Mouse (Mus musculus) layer of hippocampus, adult 18-20 months (tissue): ENCODE measurements at regions not wholly inside any gene's neighbourhood (a gene's known extent, or its start where the extent isn't known, plus 50 kb on each side); places are given as distances from the start of the nearest gene placed in this dataset.
"Not testable (repeated sequence)": the region's sequence is repeated elsewhere in the genome, so short reads cannot be mapped to it uniquely, and the experiment has no call there.

Source experiments
- DNase-seq, 2 experiments: peaks; one replicate each; pipeline ENCODE4 v3.0.0; 2022; ENCODE audit warnings: low spot score in 2 of 2

DNA sequence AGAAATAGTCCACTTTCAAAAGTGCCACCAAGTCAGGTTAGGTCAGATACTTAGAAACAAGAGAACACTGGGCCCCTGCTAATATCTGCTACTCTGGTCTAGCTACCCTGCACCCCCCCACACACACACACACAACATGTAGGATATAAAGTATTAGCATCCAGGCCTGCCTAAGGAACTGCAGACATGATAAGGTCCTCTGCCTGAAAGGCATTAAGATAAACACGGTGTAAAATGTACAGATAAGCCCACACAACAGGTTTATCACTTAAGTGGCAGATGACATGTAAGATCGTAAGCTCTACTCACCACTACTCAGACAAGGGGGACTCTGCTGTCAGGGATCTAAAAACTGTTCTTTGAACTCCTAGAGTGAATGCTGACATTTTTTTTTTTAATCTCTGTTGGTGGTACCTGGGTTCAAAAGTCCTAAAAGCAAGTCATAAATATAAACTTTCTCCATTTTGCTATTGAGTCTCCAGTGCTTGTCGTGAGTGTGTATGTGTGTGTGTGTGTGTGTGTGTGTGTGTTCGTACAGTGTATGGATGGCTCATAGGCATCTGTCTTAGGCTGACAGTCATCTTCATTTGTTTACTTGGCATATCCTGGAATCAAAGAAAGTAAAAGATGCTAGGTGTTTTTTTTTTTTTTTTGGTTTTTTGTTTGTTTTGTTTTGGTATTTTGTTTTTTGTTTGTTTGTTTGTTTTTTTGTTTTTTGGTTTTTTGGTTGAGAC lies 52.2 kb downstream of the Gm9817 start:
- no peak for DNase-seq

DNA sequence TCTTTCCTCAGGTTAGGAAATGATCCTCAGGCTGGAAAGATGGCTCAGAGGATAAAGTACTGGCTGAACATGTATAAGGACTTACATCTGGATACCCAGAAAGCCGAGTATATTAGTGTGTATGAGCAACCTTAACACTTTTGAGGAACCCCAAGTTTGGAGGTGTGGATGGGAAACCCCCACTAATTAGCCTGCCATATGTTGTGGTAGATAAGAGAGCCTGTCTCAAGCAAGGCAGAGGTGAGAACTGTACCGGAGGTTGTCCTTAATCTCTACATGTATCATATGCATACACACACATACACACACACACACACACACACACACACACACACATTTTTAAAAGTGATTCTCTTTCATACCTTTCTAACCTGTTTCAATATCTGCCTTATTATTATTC lies 62.1 kb downstream of the Gm9817 start:
- no peak for DNase-seq

DNA sequence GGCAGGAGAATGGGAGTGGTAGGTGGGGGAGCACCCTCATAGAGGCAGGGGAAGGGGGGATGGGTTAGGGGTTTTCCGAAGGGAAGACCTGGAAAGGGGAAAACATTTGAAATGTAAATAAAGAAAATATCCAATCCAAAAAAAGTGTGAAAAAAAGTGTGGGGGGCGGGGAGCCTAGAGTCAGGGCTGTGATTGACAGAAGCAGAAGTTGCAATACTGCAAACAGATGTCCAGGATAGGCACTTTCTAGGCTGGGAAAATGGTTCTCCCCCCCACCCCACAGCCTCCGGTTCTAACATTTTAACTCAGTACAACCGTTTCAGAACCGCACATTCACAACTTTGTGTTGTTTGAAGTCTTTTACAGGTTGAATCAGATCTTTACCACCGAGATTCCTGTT lies 66.6 kb downstream of the Gm9817 start:
- DNase-seq, result peak in 1 of 2 experiments; percentile 19

DNA sequence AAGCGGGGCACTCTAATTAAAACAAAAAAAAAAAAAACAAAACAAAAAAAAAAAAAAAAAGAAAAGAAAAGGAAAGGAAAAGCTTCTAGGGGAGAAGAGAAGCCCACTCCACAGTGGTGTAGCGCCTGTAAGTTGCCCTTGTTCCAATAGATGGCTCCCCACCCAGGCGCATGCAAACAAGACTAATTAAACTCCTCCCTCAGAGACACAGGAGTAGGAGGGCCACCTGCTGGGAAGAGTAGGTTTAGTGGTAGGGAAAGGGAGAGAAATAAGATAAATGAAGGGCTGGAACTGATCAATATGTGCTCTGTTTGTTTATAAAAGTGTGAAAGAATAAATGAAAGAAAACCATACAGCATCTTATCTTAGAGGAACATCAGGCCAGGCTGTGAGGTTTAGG lies 77.7 kb downstream of the Gm9817 start:
- DNase-seq, result peak in 1 of 2 experiments; percentile 16

DNA sequence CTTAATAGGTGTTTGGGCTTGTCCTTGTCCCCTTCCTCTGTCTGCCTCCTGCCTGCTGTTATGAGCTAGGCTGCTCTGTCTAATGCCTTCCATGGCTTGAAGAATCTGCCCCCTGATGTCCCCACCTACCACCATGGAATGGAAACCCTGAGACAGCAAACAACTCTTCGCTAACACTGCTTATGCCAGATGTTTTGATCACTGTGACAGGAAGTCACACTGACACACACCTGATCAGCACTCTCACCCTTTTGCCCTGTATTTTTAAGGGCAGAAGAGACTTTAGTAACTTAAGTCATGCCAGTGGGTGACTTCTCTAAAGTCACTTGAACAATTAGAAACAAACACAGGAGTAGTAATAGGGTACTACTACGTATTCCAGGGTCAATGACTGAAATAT lies 78.5 kb downstream of the Gm9817 start:
- DNase-seq, result no peak

DNA sequence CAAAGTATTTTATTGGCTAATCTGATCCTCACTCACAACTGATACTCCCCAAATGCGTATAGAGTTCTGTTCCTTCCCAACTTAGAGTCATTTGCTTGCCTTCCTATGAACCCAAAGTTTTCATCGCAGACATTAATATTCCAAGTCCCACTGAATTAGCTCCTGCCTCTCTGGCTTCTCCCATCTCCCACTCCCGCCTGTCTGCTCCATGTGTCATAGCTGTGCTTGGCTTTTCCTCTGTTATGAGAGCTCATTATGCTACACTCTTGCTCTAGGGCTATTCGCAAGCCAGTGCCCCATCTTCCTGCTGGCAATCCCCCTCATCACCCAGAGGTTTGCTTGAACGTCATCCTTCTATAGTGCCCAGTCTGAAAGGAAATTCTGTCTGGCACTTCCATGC lies 81.8 kb downstream of the Gm9817 start:
- DNase-seq, result peak in 1 of 2 experiments; percentile 65

DNA sequence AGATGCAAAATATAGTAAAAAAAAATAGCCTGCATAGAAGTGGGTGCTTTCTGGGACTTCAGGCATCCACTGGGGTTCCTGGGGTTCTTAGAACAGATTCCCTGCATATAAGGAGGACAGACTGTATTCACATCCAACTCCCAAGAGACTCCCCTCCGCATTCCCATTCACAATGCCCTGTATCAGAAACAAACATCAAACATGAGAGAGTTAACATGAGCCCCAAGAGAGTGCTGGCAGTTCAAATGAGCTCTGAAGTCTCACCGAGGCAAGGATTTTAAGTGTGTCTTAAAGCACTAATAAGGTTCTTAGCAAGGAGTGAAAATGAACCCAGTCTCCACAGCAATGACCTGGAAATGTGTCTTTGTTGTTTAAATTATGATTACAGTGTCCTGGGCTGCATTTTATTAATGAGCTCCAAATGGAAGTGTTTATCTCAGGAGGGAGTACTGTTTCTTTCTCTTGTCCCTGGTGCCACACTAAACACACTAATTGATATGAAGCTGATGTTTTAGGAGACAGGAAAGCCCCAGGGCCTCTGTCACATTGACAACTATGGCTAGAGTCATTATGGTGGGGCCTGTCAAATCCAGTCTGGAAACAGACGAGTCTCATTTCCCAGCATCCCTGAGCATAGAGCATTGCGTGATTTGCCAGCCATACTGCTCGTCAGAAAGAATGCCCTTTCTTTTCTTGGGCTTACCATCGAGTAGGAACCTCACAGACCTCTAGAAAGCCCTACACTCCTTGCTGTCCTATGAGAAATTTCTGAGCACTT lies 85.7 kb downstream of the Gm9817 start:
- no peak for DNase-seq

DNA sequence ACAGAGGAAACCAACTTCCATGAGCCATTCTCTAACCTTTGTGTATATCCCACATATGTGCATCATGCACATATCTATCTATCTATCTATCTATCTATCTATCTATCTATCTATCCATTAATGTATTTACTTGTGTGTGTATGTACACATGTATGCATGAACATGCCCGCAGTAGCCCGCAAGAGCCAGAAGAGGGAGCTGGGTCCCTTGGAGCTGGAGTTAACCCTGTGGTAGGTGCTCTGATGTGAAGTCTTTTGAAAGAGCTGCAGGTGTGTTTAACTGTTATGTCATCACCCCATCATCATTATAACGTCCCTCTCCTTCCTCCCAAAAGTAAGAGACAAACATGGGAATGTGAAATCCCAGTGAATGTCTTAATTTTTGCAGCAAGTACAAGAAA lies 86.7 kb downstream of the Gm9817 start:
- DNase-seq, result no peak

DNA sequence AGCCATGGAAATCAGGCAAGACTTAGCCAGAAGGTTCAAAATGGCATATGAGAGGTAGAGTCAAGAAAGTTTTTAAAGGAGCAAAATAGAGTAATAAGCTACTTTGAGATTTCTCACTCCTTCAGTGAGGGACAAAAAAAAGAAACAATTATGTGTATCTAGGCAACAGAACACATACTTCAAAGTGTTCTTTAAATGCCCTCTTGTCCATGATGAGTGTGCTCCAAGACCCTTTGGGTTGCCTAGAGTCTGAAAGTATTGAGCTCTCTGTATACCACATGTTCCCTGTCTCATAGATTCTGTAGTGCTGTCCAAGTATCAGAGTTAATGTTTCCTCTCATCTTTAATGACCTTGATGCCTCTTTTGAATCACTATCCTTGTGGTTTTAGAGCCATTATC lies 91.2 kb downstream of the Gm9817 start:
- no peak for DNase-seq

DNA sequence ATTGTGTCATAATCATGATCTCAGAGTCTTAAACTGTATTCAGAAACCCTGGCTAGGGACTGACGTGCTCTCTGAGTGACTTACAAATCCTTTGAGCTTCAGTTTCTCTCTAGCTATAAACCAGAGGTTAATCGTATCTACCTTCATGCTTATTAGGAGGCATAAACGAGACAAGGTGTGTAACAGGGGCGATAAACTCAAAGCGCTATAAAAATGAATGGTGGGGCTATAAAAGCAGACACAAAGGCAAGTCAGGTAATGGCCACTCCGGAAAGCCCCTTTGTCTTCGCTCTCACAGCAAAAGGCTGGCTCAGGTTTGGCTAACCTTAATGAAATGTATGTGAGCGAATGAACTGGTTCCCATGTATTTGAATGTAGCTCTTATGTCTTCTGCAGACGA lies 94.6 kb downstream of the Gm9817 start:
- DNase-seq, result no peak

DNA sequence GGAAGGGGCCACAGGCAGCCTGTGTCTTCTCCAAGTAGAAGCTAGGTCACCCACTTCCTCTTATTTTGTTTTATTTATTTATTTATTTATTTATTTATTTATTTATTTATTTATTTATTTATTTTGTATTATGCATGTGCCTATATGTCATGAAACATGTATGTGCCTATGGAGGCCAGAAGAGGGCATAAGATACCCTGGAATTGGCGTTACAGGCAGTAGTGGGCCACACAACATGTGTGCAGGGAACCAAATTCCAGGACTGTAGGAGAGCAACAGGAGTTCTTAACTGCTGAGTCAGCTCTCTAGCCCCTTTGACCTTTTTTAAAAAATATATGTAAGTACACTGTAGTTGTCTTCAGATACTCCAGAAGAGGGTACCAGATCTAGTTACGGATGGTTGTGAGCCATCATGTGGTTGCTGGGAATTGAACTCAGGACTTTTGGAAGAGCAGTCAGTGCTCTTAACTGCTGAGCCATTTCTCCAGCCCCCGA lies 97.3 kb downstream of the Gm9817 start:
- DNase-seq, result not testable (repeated sequence)

DNA sequence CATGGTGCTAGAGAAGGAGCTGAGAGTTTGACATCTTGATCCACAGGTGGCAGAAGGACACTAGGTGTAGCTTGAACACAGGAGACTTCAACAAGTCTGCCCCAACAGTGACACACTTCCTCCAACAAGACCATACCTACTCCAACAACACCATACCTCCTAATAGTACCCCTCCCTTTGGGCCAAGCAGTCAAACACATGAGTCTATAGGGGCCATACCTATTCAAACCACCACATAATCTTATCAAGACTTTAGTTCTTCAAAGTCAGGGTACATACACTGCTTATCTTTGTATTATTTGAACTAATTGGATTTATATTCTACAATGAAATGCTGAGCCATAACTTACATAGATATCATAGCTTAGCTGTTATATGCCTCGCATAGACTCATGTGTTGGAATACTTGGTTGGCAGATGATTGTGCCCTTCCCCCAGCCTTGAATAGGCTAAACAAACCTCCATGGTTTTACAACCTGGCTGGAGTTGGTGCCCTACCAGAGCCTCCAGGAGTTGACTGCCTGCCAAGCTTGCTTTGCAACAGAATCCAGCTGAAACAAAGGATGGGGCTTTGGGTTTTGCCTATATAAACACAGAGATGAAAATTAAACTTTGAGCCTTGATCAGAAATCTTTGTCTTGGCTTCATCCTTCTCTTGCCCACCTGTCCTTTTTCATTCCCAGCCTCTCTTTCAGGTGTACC lies 103.2 kb downstream of the Gm9817 start:
- no peak for DNase-seq

DNA sequence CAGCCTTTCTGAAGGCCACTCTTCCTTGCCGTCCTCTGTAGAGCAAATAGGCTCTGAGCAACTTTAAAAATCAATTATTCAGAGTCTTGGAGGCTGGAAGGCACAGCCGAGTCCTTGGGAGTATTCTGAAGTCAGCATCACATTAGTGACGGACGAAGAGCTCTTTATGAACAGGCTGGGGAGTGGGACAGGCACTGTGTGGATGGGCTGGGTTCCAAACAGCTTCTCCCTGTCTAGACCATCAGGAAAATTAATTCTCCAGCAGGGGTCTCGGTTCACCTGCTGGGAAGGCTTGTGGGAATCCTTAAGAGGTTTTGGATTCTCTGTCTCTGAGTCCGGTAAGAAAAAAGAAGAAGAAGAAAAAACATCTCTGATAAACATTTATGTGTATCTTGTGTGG lies 110.9 kb downstream of the Gm9817 start:
- DNase-seq, result no peak

DNA sequence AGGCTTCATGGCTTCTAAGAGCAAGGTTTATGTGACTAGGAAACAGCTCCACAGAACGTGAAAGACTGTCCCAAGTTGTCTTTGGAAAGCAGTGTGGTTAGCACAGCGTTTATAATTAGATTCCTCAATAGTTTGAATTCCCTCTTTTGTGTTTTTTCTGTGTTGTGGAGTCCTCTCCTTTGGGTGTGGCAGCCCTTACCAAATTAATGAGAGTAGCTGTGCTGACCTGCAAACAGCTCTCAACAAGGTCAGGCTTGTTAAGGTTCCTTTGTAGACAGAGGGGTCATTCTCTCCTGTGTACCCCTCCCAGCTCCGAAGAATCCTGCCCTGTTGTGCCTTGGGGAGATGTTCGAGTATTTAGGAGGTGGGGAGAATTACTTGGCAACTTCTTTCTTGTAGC lies 111.7 kb downstream of the Gm9817 start:
- no peak for DNase-seq

DNA sequence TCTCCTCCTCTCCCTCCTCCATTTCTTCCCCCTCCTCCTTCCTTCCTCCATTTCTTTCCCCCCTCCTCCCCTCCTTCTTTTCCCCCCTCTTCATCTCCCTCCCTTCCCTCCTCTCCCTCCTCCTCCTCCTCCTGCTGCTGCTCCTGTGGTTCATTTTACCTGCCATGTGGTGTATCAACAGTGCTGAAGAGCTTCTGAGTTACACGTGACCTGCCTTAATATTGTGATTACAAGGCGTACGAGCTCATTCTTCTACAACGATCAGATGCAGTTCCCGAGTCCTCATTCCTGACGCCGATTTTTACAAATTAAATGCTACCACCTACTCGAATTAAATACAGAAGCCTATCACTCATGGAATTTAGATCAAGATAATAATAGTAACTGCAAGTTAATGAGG lies 113.6 kb downstream of the Gm9817 start:
- peak in 1 of 2 experiments; percentile 2 for DNase-seq

DNA sequence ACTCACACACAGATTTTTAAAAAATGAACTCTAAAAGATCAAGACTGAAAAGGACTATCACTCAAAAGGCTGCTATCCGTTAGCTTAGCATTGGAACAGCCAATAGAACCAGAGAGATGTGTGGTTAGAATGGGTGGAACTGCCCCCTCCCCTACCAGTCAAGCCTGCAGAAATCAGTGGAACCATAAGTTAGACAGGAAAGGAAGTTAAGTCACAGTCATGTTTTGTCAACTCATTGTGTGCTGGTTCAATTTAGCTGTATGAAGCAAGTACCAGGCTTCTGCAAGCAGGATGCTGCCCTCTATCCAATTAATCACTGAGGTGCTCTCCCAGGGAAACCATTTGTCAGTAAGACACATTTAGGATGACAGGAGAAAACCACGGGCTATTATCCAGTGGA lies 117.1 kb downstream of the Gm9817 start:
- DNase-seq, result no peak

DNA sequence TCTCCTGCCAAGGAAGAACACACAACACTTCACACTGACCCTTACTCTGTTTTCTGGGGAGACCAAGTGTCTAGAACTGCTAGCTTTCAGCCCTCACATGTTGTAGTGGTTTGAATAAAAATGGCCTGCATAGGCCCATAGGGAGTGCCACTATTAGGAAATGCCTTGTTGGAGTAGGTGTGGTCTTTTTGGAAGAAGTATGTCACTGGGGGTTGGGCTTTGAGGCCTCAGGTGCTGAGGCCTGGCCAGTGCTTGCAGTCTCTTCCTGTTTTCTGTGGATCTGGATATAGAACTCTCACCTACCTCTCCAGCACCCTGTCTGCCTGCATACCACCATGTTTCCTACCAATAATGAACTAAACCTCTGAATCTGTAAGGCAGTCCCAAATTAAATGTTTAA lies 117.9 kb downstream of the Gm9817 start:
- DNase-seq, result no peak

DNA sequence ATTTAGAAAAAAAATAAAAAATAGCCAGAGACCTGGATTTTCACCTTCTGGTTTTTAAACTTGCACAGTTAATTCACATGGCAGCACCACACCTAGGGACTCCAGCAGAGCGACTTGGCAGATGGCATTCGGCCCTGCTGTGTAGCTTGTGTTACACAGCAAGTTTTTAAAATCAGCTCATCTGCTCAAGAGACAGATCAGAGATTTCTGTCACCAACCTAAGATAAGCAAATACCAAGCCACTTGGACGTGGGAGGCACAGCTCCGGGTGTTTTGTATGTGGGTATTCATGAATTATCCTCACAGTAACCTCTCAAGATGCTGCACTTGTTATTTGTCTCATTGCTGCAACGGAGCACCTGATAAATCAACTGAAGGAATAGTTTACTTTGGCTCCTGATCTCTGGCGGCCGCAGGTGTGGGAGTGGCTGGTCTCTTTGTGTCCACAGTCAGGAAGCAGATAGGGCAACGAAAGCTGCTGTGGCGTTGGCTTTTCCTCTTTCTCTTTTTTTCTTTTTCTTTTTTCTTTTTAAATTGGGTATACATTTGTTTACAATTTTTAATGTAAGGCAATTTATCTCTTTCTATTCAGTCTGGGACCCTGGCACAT lies 122.1 kb downstream of the Gm9817 start:
- peak in 1 of 2 experiments; percentile 30 for DNase-seq

DNA sequence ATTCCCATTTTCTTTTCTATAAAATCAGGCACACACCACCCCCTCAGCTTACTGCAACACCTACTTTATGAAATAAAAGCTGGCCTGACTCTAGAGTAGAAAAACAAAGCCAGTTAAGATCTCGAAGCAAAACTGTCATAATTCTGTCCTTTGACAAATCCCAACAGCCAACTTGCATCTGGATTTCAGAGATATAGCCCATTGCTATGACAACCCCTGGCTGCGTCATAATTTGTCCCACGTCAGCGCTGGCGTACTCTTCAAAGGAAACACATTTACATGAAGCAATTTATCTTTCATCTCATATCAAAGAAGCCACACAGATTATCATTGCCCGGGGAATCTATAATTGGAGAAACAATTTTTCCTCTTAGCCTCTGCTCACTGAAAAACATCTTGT lies 126.4 kb downstream of the Gm9817 start:
- peak; percentile 22 to 34 for DNase-seq

DNA sequence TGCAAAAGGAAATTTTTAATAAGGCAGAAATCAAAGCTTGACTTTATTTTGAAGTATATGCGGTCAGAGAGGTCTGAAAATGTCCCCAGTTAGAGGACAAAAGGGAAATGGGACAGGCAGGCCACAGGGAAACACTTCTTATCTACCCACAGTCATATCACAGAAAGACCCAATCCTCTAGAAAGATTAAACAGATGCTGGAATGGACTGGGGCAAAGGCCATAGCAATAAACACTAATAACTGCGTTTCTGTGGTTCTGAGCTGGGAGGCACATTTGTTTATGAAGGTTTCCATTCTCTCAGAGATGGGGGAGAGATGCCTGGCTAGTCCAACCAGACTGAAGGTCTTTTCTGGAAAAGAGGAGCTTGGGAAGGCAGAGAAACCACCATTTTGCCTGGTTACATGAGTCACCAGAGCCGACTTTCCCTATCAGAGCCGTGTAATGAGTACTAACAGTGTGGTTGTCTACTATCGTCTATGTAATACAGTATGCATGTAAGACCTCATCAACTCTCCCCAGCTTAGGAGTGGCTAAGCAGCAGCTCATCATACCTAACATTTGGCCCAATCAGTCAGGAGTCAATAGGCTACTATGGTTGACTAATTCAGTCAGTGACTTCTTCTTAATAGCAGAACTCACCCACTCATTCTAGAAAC lies 130.2 kb downstream of the Gm9817 start:
- DNase-seq, result no peak

DNA sequence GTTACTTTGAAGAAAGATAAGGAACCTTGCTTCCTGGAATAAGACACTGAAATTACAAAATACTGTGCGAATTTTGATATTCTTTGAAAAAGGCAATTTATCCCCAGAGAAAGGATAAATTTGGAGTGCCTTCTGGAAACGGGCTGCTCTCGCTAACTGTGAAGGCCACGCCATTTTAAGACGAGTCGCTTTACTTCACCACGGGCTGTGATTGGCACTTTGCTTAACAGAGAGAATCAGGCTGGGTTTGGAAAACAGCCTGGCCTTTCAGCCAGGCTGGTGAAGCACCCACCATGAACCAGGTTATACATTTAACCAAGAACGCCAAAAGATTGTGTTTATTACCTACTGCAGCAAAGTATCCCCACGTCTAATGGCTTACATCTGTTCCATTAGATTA lies 132.7 kb downstream of the Gm9817 start:
- no peak for DNase-seq
